Mouse (Mus musculus) urinary bladder, postnatal 14 days (tissue): ENCODE results near the gene Sept5.
A peak's percentile ranks its signal among the peaks of the same experiment; 100 is the strongest.

Experiments
- DNase-seq: peaks from one replicate; pipeline ENCODE4 v3.0.0; 2021; ENCODE audit warnings: low spot score

Sept5 gene

DNA sequence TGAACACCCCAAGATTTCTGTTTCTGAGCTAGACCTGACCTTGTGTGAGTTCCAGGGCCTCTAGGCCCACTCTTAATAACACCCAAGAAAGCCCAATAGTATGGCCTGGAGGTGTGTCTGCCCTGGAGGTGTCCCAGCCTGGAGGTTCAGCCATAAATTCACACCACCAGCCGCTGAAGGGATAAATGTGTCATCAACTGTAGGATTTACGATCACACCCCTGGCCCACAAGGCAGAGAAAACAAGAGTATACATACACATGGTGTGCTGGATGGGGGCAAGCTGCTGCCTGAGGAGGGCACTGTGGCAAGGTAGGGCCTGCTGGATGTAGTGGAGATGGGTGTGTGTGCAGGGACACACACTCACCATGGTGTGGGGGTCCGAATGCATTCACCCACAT lies 16.5 kb downstream of the Sept5 start:
- no peak for DNase-seq

DNA sequence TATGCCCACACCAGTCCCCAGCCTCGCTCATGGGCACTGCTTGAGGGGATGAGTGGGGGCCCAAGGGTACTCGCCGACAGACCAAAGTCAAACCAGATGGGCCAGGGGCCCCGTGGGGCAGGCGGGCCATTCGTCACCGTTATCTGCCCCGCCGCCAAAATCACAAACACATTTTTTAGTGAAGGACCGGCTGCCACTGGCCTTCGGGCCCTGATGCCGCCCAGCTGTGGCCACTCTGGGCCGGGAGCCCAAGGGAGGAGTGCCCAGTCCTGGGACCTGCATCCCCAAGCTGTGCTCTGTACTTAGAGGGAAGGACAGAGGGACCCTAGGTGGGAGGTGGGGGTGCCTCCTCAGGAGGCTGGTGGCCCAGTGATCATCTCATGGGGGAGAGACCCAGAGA lies 18.0 kb downstream of the Sept5 start:
- no peak for DNase-seq

DNA sequence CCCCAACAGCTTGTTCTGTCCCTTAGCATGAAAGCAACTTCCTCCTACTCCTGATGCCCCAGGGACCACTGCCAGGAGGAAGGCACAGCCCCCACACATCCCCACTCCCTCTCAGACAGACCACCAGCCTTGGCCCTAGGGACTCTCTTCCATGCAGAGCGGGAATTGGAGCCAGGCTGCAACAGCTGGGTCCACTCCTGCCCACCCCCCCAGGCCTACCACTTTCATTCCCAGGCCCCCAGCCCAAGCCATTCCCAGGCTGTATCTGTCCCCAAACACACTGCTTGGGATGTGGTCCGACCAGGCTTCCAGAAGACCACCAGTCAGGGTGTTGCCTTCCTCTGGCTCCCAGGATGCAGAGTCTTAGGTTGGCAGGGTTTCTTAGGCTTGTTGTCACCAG lies 20.7 kb downstream of the Sept5 start:
- no peak for DNase-seq

DNA sequence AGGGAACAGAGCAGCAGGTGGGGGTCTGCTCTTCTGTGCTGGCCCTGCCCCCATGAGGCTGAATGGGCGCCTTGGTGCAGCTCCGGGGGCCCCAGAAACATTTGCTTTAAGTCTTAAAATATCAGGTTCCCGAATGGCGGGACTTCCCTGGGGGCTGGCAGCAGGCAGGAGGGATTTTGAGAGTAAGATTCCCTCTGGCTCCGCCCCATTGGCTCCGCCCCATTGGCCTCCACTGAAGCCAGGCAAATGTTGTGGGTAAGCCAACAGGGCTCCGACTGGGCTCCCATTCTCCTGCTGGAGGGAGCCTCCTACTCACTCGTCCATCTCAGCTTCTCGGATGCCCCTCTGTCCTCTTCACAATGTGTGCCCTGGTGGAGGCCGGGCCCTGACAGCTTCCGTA lies 21.5 kb downstream of the Sept5 start:
- no peak for DNase-seq

DNA sequence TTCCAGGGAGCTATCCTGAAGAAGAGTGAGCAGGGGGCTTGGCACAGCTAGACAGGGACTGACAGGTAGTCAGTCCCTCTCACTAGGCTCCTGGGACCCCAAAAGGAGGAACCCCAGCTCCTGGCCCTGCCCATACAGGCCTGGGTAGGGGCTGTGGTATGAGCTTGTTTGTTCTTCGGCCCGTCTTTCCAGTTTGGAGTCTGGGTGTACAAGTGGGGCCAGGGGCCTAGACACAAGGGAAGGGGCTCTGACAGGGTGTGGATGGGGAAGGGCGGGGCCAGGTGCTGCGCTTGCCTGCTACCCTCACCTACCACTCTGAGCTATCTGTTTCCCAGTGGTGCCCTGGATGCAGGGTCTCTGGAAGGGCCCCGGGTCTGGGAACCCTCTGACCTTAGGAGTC lies 24.0 kb downstream of the Sept5 start:
- peak; percentile 65 for DNase-seq

DNA sequence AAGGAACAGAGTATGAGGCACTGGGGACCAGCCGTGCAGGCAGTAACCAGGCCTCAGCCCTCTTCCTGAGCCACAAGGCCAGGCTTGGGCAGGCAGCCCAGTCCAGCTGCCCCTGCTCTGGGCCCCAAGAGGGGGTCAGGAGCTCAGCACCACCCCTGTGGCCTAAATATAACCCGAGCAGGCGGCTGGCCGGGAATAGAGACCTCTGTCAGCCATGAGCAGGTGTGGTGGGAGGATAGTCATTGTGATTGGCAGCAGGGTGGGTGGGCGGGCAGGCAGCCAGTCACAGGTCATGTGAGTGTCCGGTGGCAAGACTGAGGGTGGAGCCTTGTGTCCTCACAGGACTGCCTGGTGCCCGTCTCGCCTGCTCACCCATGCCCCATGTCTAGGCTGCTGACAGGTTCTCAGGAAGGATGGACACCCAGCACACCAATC lies 25.5 kb downstream of the Sept5 start:
- DNase-seq, result no peak

DNA sequence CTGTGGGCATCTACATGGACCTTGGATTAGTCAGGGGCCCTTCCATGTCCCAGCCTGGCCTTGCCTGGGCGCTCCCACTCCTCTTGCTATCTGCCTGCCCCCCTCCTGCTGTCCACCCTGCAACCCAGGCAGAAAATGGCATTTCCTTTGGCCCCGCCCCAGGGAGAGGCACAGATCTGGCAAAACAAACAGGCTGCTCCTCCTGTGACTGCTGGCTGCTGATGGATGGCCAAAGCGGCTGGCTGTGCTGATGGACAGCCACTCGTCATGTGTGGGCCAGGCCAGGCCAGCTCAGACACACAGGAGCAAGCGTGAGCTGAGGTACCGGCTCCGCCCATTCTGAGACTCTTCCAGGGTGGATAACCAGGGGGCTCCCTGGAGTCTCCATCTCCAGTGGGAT lies 28.3 kb downstream of the Sept5 start:
- peak; percentile 52 for DNase-seq

DNA sequence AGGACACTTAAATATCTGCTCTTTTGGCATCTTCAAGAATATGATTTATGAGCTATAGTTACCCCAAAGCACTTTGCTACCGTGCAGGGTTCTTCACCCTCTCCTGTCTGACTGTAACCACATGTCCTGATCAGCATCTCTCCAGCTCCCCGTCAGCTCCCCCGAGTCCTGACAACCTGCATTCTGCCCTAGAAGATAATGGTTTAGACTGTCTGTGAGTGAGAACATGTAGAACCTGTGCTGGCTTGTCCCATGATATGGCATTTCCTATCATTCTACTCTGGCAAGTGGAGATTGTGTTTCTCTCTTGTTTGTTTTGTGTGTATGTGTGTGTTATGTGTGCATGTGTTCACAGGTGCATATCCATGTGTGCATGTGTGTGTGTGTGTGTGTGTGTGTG lies 31.7 kb downstream of the Sept5 start:
- DNase-seq, result no peak

DNA sequence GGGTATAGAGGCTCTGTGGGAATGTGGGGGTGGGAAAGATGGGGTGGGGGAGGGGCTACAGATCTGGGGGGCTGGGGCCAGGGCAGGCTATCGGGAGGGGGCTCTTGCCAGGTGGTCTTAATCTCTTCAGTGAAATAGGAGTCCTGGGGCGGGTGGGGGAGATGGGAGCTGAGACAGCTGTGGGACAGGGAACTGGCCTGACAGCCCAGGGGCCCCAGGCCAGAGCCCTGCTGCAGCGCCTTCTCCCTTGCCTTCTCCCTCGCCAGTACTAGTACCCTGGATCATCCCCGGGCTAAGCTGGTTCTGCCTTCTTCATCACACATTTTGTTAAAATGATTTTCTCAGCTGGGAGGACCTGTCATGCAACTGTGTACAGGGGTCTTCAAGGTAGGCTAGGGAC lies 33.5 kb downstream of the Sept5 start:
- DNase-seq, result no peak

DNA sequence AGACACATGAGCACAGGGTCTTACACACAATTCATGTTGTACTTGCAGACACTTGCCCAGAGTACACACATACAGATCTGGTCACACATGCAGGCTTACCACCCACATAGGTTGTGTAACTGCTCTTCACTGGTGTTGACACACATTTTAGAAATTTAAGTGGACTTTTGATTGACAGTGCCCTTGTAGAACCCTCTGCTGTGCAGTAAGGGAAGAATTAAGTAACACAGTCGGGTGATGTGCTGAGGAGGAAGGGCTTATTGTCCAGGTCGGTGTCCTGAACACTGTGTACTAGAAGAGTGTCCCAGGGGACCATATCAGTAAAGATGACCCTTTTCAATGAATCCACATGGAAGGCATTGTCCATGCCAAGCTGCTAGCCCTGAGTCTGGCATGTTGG lies 35.8 kb downstream of the Sept5 start:
- no peak for DNase-seq

DNA sequence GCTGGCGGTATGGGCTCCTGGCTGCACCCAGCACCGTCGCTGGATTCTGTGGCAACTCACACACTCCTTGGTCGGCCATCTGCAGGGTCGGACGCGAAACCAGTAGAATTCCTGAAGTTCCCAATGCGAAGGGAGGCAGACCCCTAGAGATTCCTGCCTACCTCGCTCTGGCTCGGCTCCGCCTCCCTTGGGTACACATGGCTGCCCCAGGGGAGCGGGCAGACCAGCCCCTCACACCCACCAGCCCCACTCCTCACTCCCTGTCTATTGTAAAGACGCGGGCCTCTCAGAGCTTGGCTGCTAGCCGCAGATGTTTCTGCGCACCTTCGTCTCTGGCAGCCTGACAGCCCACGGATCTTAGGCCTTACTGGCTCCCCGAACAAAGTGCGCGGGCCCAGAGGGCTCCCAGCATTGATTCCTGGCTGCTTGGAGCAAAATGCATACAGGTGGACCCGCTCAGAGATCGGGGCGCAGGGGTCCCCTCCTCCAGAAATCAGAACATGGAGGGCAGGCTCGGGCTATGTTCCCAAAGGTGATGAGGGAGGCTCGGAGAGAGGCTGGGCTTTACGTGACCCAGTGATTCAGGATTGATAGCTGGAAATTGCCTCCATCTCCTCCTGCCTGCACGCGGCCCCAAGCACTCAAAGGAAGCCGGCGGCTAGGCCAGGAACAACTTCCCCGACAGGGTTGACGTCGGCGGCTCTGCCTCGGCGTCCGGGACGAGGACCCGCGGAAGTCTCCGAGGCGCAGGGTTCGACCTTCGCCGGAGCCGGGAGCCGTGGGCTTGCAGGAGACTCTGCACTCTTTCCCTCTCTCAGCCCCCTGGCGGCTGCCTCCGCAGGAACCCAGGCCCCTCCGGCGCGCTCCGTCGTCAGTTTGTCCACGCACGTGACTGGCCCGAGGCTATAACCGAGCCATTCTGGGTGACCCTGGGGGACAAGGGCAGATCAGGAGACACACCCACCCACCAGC lies 38.4 kb downstream of the Sept5 start:
- no peak for DNase-seq

DNA sequence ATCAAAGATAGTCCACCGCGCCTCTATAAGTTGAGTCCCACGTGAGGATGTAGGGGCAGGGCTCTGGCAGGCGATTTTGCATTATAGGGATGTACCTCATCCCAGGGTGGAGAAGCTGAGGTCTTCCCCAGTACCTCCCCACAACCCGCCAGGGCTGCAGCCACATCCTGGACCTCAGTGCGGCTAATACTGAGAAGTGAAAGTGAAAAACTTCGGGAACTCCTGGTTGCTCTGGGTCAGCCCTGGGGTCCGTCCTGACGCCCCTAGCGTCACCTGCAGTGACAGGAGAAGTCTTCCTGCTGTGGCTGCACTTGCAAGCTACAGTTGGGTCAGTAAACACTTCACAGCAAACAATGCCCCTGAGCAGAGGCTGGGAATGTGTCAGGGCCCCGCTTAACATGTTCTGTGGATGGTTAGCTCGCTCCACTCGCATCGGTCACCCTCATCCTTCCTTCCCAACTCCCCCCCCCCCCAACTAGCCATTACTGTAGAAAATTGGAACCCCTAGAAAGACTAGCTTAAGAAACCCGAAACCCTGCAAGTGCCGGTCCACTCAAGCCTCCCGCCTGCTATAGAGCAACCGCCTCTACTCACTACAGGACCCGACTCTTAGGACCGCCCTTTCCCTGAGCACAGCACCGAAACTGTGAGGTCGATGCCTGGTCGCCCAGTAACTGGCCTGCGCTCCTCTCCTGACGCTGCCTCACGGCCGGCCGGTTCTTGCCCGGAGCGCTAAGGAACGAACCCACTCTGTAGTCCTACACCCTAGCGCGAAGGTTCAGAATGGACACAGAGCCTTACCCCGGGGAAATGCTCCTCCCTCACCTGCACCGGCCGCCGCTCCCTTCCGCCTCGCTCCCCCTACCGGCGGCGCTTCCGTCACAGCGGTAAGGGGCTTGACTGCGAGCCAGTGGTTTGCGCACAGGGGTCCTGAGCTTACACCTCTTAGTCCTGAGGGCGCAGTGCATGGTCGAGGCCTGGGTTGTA lies 39.7 kb downstream of the Sept5 start, which contains the start of gene Tbx1:
Tbx1 (minus strand) TSS at position 868 of the 987 bp plus-strand sequence.
- DNase-seq, result no peak

DNA sequence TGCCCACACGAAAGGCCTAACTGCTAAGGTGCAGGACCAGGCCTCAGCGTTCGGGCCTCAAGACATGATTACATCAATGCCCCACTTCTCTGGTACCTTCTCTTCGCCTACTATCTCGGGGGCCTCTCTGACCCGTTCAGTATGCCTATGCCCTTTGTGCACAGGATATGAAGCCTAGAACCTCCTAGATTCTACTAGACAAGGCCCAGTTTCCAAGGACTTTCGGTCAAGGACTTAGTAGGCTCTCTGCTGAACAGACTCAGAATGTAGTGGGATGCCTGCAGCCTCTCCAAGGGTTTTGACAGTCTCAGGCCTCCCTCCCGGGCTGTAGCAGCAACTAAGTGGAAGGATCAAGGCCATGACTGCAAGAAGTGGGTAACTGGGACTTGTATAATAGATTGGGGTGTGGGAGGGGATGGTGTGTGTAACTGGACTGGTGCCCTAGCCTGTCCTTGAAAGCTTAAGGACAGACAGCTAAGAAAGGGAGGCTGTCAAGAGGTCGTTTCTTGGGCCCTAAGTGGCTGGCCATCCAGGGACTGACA lies 40.6 kb downstream of the Sept5 start:
- no peak for DNase-seq

DNA sequence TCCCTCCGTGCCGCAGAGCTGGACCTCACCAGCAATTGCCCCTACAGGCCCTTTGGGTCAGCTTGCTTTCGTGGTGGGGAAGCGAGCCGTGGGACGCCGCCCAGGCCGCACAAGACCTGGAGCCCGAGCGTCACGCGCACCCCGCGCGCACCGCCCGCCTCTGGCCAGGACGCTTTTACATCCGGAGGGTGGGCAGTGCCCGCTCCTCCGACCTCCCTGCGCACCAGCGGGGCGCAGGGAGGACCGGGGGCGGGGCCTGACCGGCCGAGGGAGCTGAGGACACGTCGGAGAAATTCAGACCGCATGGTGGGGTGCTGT lies 41.1 kb downstream of the Sept5 start:
- DNase-seq, result no peak

DNA sequence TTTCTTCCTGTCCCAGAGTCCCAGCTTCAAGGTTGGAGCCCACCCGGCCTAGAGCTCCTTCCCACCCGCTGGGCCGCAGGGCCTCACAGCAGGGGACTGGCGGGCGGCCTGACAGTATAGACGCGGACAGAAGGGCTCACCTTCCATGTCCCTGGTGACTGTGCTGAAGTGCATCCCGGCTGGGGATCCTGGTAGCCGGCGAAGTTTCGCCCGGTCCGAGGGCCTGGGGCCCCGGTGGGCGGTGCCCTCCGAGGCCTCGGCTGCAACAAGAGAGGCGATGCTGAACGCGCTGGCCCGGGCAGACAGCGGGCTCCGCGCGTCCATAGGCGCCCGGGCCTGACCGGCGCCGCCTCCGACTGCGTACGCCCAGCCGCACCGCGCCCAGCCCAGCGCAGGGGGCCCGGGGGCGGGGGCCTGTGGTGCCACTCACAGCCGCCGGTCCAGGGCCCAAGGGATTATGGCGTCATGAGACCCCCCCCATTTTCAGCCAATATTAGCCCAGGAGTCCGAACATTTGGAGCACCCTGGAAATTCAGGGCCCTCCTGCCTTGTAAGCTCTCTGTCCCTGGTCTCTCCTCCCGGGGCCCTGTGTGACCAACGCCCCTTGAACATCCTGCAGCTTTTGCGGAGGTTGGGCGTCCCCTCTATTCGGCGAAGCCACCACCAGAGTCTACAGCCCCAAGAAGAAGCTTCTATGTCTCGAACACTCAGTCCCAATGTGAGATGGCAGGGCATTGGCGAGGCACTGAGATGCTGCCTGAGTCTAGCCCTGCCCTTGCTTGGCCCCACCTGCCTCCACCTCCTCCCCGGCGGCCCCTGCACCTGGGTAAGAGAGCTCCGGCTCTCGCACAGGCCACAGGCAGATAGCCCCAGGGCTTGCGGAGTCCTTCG lies 41.7 kb downstream of the Sept5 start:
- no peak for DNase-seq

DNA sequence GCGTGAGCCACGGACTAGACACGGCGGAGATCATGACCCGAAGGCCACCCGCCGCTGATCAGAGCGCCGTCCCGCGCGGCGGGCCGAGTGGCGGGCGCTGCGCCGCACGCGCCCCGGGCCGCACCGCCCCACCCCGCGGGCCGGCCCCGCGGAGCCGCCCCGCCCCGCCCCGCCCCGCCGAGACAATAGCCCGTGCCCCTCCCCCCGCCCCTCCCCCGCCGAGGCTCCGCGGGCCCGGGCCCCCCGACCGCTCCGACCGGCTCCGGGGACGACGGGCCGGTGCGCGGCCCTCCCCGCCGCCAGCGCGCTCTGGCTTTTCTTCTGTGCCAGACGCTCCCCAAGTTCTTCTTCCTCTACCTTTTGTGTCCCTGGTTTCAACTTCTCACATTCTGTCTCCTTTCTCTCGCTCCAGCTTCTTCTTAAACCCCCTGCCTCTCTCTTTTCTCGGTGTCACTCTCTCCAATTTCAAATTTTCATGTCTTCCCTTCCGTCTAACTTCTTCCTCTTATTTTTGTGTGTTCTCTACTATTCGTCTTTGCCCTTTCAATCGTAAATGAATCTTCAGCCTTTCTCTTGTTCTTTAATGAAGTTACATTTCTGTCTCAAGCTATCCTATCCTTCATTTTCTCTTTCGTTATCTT lies 42.7 kb downstream of the Sept5 start:
- DNase-seq, result no peak

DNA sequence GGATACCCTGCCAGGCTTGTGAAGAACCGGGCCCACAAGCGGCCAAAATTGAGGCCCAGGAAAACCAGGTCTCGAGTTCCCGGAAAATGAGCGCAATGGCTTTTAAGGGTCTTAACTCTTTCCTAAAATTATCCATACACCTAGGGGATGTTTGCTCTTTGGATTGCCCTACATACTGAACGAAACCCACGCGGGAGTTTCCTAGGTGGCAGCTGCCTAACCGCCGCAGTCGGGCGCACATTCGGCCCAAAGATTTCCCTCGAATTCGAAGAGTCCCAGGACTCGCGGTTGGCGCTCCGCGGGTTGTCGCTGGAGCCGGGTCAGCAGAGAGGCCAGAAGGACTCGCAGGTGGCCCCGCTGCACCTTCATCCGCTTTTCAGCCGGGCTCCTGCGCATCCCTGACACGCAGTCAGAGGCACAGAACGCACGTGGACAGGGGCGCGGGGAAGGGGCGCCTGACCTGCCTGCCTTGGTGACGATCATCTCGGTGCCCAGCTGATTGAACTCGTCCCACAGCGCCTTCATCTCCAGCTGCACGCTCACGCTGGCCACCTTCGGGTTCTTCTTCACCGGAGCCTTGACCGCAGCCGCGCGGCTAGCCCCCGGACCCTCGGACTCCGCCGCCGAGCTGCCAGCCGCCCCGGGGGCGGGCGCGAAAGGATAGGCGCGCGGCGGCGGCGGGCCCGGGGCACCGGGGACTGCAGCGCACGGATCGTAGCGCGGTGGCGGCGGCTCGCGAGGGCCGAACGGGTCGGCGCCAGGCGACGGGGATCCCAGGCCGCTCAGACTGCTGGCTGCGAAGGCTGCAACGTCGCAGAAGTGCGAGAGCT lies 43.5 kb downstream of the Sept5 start:
- no peak for DNase-seq

DNA sequence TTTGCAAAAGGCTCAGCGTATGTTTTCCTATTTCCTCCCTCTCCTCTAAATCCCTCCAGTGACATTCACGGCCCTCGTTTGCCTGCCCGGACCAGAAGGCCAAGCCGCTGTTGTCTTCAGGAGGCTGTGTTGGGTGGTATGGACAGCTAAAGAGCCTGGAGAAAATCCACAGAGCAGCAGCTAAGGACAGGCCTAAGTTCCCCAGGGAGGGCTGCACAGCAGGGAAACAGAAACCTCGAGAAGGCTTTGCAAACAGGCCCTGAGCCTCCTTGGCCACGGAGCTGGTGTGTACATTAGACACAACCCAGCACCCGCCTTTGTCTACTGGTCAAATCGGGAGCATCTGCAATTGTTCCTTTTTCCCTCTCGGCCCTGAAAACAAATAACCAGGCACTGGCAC lies 44.1 kb downstream of the Sept5 start:
- no peak for DNase-seq

DNA sequence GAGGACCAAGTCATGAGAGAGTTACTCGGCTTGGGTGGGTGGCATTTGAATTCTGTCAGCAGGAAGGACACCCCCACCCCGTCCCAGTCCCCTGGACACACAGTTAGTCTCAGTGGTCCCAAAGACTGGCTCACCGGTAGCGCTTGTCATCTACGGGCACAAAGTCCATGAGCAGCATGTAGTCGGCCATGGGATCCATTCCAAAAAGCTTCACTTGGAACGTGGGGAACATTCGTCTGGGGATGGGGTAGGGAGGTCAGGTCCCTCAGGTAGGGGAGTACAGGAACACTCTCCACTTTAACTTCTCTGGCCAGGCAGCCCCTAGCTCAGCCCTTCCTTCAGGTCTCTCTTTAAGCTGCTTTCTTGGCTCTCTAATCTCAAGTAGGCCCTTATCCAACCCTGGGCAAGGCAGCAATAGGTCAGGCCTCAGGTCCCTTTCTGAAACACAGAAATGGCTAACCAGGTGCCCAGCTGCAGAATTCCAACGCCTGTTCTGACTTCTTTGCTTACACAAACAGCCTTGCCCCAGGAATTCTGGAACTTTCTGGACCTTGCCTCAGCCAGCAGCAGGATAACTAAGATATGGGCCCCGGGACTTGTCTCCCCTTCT lies 44.7 kb downstream of the Sept5 start:
- no peak for DNase-seq
